Mouse (Mus musculus) limb, embryonic 11.5 days (tissue): Measurements from ENCODE around the gene Rapgef5. TPM values are rescaled to one million over a fixed set of nuclear protein-coding genes. Genes with fewer than 3 reads are reported as not detected.

Source experiments
- ATAC-seq: fragments of 200-750 bp; cut with Nextera tagmentation; 2 replicates; pipeline ENCODE4 v1.8.0; 2017; ENCODE audit warnings: low read depth; ENCODE audit not compliant: insufficient number of reproducible peaks, low FRiP score, low TSS enrichment
- DNase-seq: peaks from one replicate; pipeline ENCODE4 v3.0.0-alpha.2; 2015; ENCODE audit warnings: low spot score
- H3K27ac ChIP-seq: fragments of 300-500 bp; sonication (generic); replicated peaks from 2 replicates; pipeline ENCODE4 v1.5.1; 2014; ENCODE audit warnings: low read depth, mild to moderate bottlenecking, low read length
- H3K27me3 ChIP-seq: fragments of 300-500 bp; sonication (generic); 2 replicates; pipeline ENCODE4 v1.6.1; 2014; ENCODE audit warnings: mild to moderate bottlenecking, low read length, mixed read lengths; ENCODE audit not compliant: control insufficient read depth, insufficient read depth
- H3K36me3 ChIP-seq: fragments of 300-500 bp; sonication (generic); 2 replicates; pipeline ENCODE4 v1.6.1; 2014; ENCODE audit warnings: mild to moderate bottlenecking, low read length, moderate library complexity, mixed read lengths; ENCODE audit not compliant: control insufficient read depth, insufficient read depth
- H3K4me1 ChIP-seq: fragments of 300-500 bp; sonication (generic); 2 replicates; pipeline ENCODE4 v1.6.1; 2014; ENCODE audit warnings: low read length, mixed read lengths; ENCODE audit not compliant: control insufficient read depth, insufficient read depth
- H3K4me2 ChIP-seq: fragments of 300-500 bp; sonication (generic); 2 replicates; pipeline ENCODE4 v1.6.1; 2014; ENCODE audit warnings: low read depth, mild to moderate bottlenecking, moderate library complexity; ENCODE audit not compliant: severe bottlenecking
- H3K4me3 ChIP-seq: fragments of 300-500 bp; sonication (generic); 2 replicates; pipeline ENCODE4 v1.5.1; 2014; ENCODE audit warnings: low read depth, low read length
- H3K9ac ChIP-seq: fragments of 300-500 bp; sonication (generic); 2 replicates; pipeline ENCODE4 v1.6.1; 2014; ENCODE audit warnings: mild to moderate bottlenecking, low read length
- H3K9me3 ChIP-seq: fragments of 300-500 bp; sonication (generic); 2 replicates; pipeline ENCODE4 v1.6.1; 2016; ENCODE audit warnings: low read length; ENCODE audit not compliant: control insufficient read depth
- WGBS: fragments of 180-500 bp; shearing (Covaris S2); extraction: QIAGEN DNeasy Blood & Tissue Kit; methylation state at CpG from one replicate; pipeline ENCODE4 v1.1.7; 2014; 5-methylcytosine and 5-hydroxymethylcytosine counted together
- polyA plus RNA-seq: library from polyadenylated mRNA; unstranded; fragments of >200 nt; fragmentation: Nextera tagmentation; extraction: Ambion mirVana; gene quantifications from 2 replicates; pipeline ENCODE4 v1.2.1, GENCODE M21; 2014

Rapgef5 gene
- polyA plus RNA-seq, 1 experiment from 2014 or later = 7.4 TPM

DNA sequence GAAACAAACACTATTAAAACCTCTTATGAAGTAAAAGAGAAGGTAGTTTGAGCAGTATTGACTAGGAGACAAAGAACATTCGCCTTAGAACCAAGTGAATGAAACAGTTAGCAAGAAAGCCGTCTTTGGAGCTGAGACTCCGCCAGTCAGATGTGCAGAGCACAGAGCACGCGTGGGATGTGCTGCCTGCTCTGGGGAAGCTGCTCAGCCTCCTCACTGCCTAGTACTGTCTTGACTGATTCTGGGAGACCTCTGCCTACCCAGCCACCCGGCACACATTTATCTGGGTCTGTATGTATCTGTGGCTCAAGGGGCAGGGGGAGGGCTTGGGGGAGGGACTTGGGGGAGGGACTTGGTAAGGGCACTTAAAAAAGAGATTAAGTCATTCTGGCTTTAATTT lies 120.7 kb downstream of the Rapgef5 start:
- no peaks in the 10 kb centered on the region for H3K36me3 ChIP-seq
- H3K9me3 ChIP-seq = no peaks in the 10 kb centered on the region
- no peak overlapping the region for H3K27ac ChIP-seq
- no peak overlapping the region for H3K4me3 ChIP-seq
- no peak for ATAC-seq
- no peak overlapping the region for H3K4me2 ChIP-seq
- no peak for DNase-seq
- no peak overlapping the region for H3K9ac ChIP-seq
- 84% methylated on average over 6 of the region's 6 CpGs for WGBS
- H3K27me3 ChIP-seq = no peaks in the 10 kb centered on the region
- peaks cover 2% of the 10 kb centered on the region; the same call in 1 of the 2 replicates for H3K4me1 ChIP-seq

DNA sequence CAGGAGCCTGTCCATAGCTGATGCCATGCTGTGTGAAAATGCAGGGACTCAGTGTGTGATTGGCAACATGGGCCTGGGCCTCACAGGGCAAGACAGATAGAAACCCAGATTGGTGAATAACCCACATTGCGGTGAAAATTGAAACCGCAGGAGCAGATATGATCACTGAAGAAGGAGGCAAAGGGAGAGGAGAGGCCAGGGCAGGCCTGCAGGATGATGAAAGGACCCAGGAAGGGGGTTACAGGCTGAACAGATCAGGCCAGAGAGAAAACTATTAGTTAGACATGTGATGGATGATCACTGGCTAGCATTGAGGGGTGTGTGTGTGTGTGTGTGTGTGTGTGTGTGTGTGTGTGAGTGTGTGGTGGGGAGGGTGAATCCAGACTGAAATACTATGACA lies 122.6 kb downstream of the Rapgef5 start:
- Histone ChIP-seq H3K4me1 (peaks cover 2% of the 10 kb centered on the region; the same call in 1 of the 2 replicates), H3K4me2 (no peak overlapping the region), H3K27ac (no peak overlapping the region), H3K9ac (no peak overlapping the region), H3K4me3 (no peak overlapping the region), H3K27me3 (no peaks in the 10 kb centered on the region), H3K36me3 (no peaks in the 10 kb centered on the region), H3K9me3 (no peaks in the 10 kb centered on the region)
- 80% methylated on average over 2 of the region's 2 CpGs for WGBS
- ATAC-seq = no peak
- no peak for DNase-seq

DNA sequence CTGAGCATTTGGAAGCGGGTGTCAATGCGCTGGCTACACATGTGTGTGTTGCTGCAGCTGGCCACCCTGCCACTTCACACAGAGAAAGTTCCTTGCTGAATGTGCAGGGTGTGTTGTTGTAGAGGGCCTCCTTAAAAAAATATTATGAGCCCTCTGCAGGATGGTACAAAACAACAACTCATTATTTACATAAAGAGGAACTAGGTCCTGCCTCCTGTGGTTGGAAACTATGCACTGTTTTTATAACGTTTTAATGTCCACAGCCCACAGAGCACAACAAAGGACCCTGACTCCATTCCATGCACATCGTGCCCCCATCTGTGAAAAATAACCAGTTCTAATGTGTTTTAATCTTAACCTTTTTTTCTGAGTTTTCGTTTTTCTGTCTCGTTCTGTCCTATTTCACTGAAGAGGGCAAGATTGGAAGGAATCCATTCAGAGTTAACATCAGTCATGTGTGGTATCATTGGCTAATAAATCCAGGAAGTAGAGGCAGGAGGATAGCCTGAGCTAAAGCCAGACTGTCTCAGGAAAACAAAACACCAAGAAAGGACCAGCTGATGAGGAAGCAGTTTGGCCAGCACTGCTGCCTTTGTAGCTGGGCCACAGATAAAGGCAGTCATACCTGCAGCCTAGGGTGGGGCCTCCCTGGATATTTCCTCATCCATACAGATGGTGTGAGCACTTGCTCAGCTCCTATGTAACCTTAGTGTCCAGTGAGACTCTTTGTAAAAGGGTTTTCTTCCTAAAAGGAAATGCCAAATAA lies 123.3 kb downstream of the Rapgef5 start:
- no peak for DNase-seq

DNA sequence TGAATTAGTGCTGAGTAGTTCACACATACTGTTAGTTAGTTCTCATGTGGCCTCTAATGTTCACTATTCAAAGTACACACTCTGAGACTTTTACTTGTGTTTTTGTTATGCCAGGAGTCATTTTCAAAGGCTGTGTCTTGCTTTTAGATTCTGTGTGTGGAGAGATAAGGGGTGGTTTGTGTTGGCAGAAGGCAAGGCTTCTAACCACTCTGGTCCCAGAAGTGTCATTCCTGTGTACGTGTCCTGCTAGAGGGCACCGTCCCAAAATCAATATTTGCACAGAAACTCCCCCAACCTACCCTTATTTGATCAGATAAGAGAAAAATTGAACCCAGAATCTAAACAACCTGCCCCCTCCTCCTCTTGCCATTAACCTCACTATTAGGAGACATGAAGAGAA lies 126.2 kb downstream of the Rapgef5 start:
- Histone ChIP-seq H3K27ac (no peak overlapping the region), H3K9me3 (no peaks in the 10 kb centered on the region), H3K4me3 (no peak overlapping the region), H3K9ac (no peak overlapping the region), H3K36me3 (no peaks in the 10 kb centered on the region), H3K4me1 (peaks cover 2% of the 10 kb centered on the region; the same call in 1 of the 2 replicates), H3K27me3 (no peaks in the 10 kb centered on the region), H3K4me2 (no peak overlapping the region)
- ATAC-seq (no peak), DNase-seq (no peak)
- 88% methylated on average over 2 of the region's 2 CpGs for WGBS

More for the DNA sequence above, 123.3 kb downstream of the Rapgef5 start:
- Histone ChIP-seq H3K27me3 (no peaks in the 10 kb centered on the region), H3K9me3 (no peaks in the 10 kb centered on the region), H3K4me3 (no peak overlapping the region), H3K4me2 (no peak overlapping the region), H3K4me1 (peaks cover 2% of the 10 kb centered on the region; the same call in 1 of the 2 replicates), H3K27ac (no peak overlapping the region), H3K36me3 (no peaks in the 10 kb centered on the region), H3K9ac (no peak overlapping the region)
- WGBS = 78% methylated on average over 6 of the region's 6 CpGs
- ATAC-seq = no peak

DNA sequence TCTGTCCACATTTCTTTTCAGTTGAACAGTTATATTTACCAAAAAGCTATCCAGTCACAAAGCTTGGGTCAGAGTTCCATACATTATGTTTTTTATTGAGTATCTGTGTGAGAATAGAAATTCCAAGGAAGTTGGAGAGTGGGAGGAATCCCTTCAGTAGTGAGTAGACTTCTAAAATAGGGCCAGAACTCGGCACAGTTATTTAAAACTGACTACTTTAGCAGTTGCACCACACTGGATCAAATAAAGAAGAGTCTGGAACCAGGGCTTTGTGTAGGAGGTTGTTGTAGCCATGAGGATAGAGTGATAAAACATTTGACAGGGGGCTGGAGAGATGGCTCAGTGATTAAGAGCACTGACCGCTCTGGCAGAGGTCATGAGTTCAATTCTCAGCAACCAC lies 129.5 kb downstream of the Rapgef5 start:
- no peak for DNase-seq
- WGBS = 80% methylated on average over 2 of the region's 2 CpGs
- no peak overlapping the region for H3K4me3 ChIP-seq

DNA sequence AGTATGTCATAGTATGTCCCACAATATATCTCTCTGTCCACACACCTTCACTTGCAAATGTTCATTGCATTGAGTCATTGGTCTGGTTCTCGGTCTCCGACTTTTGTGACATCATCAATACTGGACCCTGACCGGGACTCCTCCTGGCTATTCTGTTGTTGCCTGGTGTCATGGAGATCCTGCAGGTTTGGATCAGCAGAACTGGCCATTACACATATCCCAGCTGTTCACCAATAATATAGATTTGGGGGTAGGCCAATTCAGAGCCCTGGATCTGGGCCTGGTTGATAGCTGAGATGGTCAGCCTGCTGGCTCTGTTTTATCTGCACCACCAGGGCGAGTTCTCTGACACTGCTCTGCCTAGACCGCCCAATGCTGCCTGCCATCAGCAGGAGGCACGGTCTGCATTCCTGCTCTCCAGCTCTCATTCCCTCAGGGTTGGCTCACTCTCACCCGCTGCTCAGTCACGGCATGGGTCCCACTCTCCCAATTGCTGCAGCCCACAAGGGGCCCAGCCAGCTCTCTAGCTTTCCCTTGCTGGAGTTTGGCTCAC lies 137.7 kb downstream of the Rapgef5 start:
- no peaks in the 10 kb centered on the region for H3K36me3 ChIP-seq
- DNase-seq (no peak), ATAC-seq (no peak)
- H3K27ac ChIP-seq = no peak overlapping the region
- H3K4me1 ChIP-seq = no peaks in the 10 kb centered on the region
- no peaks in the 10 kb centered on the region for H3K27me3 ChIP-seq
- no peak overlapping the region for H3K4me2 ChIP-seq
- no peaks in the 10 kb centered on the region for H3K9me3 ChIP-seq
- no peak overlapping the region for H3K4me3 ChIP-seq
- no peak overlapping the region for H3K9ac ChIP-seq
- 86% methylated on average over 8 of the region's 8 CpGs for WGBS

More for the DNA sequence above, 129.5 kb downstream of the Rapgef5 start:
- Histone ChIP-seq H3K4me1 (no peaks in the 10 kb centered on the region), H3K9me3 (no peaks in the 10 kb centered on the region), H3K27me3 (no peaks in the 10 kb centered on the region), H3K4me2 (no peak overlapping the region), H3K9ac (no peak overlapping the region), H3K36me3 (no peaks in the 10 kb centered on the region), H3K27ac (no peak overlapping the region)
- ATAC-seq = no peak

DNA sequence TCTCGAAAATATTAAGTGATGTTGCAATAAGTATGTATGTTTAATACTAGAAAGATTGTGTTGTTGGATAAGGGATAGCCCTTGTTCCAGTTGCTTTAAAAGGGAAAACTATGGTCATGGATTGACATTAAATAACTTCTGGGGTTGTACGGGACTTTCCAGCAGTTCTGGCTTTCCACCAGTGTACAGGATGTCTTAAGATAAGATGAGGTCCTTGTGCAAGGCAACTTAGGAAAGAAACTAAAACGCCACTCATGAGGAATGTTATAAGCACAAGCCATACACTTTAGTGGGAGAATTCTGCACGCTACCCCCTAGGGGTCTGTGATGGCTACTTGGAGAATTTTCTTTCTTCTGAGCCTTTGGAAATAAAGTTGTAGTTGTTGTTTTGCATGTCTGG lies 140.7 kb downstream of the Rapgef5 start:
- no peak overlapping the region for H3K9ac ChIP-seq
- H3K4me3 ChIP-seq = no peak overlapping the region
- no peaks in the 10 kb centered on the region for H3K9me3 ChIP-seq
- no peak for ATAC-seq
- WGBS = 85% methylated on average over 4 of the region's 4 CpGs
- no peaks in the 10 kb centered on the region for H3K27me3 ChIP-seq
- DNase-seq = no peak
- no peak overlapping the region for H3K4me2 ChIP-seq
- H3K4me1 ChIP-seq = no peaks in the 10 kb centered on the region
- H3K27ac ChIP-seq = no peak overlapping the region
- H3K36me3 ChIP-seq = no peaks in the 10 kb centered on the region

DNA sequence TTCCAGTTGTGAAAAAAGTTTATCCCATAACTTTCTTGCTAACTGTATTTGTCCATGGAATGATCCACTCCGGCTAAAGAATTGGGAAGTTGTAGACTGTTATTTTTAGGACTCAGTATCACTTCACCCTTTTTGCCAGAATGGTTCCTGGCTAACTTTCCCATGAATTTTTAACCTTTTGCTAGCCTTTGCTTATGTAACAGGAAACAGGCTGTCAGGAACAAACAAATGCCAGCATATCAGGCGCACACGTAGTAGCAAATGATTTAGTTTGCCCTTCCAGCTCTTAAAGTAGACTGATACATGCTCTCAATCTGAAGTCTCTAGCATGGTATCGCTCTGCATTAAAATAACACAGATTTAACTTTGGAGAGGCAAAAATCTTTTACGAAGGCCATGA lies 141.5 kb downstream of the Rapgef5 start:
- H3K4me2 ChIP-seq = no peak overlapping the region
- no peaks in the 10 kb centered on the region for H3K9me3 ChIP-seq
- no peak overlapping the region for H3K27ac ChIP-seq
- H3K4me3 ChIP-seq = no peak overlapping the region
- ATAC-seq (no peak), DNase-seq (no peak)
- H3K9ac ChIP-seq = no peak overlapping the region
- no peaks in the 10 kb centered on the region for H3K36me3 ChIP-seq
- no peaks in the 10 kb centered on the region for H3K4me1 ChIP-seq
- WGBS = 79% methylated on average over 5 of the region's 5 CpGs
- H3K27me3 ChIP-seq = no peaks in the 10 kb centered on the region
